Mouse (Mus musculus) fibroblast of lung, adult 2 months (primary cell): ENCODE results near the gene Ahsg.

ENCODE experiments used
- DNase-seq: peaks from one replicate; pipeline ENCODE4 v3.0.0-alpha.2; 2011; ENCODE audit warnings: low read depth

Gene Ahsg

GRCm38 (mm10) chr16:22890683-22891510 lies at the start of gene Ahsg:
Gene Ahsg (plus strand): TSS chr16:22891277.
- no peak for DNase-seq

- DNase-seq, result no peak
These were observed 48.2 kb upstream of the Ahsg start for GRCm38 (mm10) chr16:22842871-22843270.

DNA sequence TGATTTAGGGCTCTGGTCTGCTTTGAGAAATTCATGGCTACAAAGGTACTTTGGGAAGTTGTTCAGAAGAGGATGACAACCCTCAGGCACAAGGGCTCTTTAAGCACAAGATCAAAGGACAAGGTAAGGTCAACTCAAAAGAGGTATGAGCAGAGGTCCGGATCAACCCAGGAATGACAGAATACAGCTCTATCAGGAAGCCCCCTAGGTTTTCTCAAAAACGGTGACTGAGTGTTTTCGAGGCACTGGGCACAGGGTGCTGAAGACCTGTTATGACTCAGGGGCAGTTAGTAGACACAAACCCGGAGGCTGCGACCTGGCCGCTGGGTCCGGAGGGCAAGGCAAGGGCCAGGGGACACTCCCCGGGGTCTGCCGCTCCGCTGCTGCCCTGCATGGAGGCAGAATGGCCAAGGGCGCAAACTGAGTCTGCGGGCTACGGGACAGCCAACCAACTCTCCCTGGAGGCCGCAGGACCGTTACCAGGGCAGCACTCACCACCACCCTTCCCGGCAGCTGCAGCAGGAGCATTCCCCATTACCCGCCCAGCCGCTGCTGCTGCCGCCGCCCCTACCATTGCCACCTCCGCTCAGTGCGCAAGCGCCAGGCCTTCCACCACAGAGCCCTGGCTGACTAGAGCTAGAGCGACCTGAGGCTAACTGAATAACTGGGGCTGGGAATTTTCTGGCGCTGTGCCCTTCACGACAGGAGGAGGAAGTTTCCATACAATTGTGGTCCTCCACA lies 46.8 kb upstream of the Ahsg start:
- DNase-seq, result no peak

GRCm38 (mm10) chr16:22844834-22845233 lies 46.2 kb upstream of the Ahsg start:
- no peak for DNase-seq

DNA sequence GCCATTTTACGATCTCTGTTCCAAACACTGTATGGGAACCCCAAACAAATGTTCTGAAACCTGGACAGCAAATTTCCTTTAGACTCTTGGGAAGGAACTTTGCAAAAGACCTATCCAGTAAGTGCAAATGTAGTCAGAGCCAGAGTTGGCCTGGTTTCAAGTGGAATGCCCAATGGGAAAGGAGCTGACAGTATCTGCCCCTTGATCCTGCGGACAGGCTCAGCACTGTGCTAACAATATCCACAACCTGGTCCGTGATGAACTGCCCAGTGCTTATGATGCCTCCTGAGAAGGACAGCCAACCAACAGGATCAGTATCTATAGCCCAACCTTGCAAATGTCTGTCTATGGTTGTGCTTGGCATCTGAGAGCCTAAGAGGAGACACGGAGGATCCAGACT lies 45.6 kb upstream of the Ahsg start:
- DNase-seq, result no peak

- no peak for DNase-seq
These were observed 43.4 kb upstream of the Ahsg start for GRCm38 (mm10) chr16:22847686-22848085.

GRCm38 (mm10) chr16:22848331-22848730 lies 42.7 kb upstream of the Ahsg start:
- peak; percentile 81 for DNase-seq

- DNase-seq, result no peak
These were observed 38.4 kb upstream of the Ahsg start for GRCm38 (mm10) chr16:22852709-22853108.

GRCm38 (mm10) chr16:22856773-22857172 lies 34.3 kb upstream of the Ahsg start:
- no peak for DNase-seq

DNA sequence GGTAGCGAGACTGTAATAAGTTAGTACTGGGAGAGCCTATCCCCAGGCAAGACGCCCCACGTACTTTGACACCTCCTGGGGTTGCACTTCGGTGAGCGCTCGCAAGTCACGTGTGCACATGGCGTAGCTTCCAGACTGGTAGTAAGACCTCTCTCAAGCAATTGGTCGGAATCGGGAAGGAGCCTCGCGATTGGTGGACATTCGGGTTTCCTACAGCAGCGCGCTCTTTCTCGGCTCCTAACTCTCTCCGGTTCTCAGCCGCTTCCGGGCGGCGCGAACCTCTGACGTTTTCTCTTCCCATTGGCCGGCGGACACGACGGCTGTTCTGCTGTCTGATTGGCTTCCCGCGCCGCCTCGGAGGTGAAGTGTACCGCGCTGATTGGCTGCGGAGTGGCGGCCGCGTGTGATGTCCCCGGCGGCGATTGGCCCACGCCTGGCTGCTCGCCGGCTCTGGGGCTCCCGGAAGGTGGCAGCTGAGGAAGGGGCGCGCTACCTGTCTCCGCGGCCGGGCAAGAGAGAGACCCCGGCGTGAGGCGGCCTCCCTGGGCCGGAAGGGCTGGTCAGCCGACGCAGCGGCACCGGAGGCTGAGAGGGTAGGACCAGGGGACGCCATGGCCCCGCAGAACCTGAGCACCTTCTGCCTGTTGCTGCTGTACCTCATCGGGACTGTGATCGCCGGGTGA lies 33.5 kb upstream of the Ahsg start, which contains the start of the genes Tbccd1 and Dnajb11:
Gene Tbccd1, minus strand, starts transcription at position 239 of the 683 bp plus-strand sequence.
Gene Dnajb11, plus strand, starts transcription at position 415 of the 683 bp plus-strand sequence.
- DNase-seq, result peak; percentile 99

GRCm38 (mm10) chr16:22872397-22872796 lies 18.7 kb upstream of the Ahsg start:
- DNase-seq, result no peak

GRCm38 (mm10) chr16:22873369-22873768 lies 17.7 kb upstream of the Ahsg start:
- no peak for DNase-seq

- DNase-seq, result no peak
These were observed 14.6 kb upstream of the Ahsg start for GRCm38 (mm10) chr16:22876218-22877043.

DNA sequence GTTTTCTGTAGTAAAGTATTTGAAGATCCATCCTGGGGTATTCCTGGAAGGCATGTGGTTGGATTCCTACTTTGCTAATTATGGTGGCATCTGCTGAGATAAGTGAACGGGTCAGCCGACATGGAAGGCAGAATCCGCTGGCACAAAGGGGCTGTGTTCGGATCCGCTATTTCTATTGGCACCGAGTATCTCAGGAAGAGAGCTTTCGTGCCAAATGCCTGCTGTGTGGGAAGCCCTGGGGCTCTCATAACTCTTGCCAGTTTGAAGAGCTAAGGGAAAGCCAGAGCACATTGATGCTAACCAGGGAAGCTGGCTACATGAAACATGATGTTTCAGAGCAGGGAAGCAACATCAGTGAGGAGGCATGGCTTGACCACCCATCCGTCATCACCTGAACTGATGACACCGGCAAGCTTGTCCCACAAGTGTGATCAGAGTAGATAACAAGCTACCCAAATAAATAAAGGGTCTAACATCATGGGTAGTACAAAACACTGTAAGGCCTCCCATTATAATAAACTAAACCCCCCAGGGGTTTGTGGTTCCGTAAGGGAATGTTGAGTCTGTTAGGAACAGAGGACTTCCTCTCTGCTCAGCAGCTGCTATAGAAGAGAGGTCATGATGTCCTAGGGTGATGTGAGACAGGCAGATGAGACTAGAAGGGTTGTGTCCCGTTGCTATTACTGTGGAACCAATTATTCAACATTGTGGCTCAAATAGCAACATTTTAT lies 13.3 kb upstream of the Ahsg start:
- DNase-seq, result no peak

- no peak for DNase-seq
These were observed 12.4 kb upstream of the Ahsg start for GRCm38 (mm10) chr16:22878716-22879115.

DNA sequence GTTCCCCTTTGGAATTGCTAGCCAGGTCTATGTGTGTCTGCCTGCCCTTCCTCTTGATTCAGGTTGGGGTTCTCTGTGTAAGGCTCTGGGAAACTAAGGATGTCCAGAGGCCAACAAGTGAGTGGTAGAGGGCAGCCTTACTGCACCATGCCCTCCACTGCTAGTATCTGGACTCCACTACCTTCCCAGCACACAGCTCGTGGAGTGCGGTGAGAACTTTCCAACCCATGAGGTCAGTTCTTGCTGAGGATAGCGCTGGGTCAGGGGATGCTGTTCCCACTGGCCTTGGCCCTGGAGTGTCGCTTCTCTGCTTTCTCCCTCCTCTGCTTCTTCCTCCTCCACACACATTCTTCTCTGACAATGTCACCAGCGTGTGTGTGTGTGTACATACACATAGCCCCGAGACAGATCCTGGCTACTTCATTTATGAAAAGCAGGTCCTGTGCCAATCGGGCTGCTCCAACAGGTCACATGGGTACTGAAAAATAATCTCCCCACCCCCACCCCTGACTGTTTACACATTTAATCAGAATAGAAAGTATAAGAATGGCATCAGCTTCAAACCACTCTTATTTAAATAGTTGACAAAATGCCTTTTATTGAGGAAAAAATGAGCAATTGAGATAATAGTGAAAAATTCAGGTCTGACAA lies 11.0 kb upstream of the Ahsg start:
- DNase-seq, result no peak

GRCm38 (mm10) chr16:22880900-22881299 lies 10.2 kb upstream of the Ahsg start:
- DNase-seq, result peak; percentile 63

GRCm38 (mm10) chr16:22881487-22881886 lies 9.6 kb upstream of the Ahsg start:
- DNase-seq, result no peak

DNA sequence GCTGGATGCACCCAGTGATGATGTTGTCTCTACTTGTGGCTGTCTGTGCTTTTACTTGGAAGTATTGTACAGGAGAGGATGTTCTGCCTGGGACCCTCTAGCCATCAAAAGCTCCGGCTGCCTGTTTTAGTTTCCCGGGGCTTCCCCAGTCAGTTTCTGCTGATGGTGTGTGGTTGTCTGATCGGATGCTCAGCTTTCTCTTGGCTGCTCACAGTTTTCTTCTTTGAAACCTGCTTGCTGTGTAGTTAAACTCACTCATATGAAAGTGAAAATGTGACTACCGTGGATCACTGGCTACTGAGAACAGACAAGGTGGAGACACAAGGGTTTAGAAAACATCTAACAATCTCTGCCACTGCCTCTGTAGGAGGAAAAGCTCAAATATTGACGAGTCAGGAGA lies 7.6 kb upstream of the Ahsg start:
- DNase-seq, result no peak

- DNase-seq, result no peak
These were observed 5.7 kb upstream of the Ahsg start for GRCm38 (mm10) chr16:22885356-22885755.
